In genomic region chr7:39504100-39504499, GRCm38 (mm10) we compare ENCODE assay signal across 17 mouse cellular contexts.
"Had no signal": no experiment of that assay in that cellular context is flagged by ENCODE, and none has a peak within 500 bp of the region (broad histone marks: within the 10 kb centered on the region; RNA-seq: fewer than 3 reads in every experiment).

No protein-coding gene starts in this region.

- ATAC-seq: liver, postnatal 0 days; midbrain, embryonic 13.5 days; midbrain, embryonic 15.5 days had no signal

- H3K9ac ChIP-seq: liver, embryonic 13.5 days; liver, embryonic 15.5 days; liver, postnatal 0 days; midbrain, embryonic 13.5 days; midbrain, embryonic 15.5 days; neural tube, embryonic 12.5 days; stomach, embryonic 15.5 days had no signal

- H3K4me2 ChIP-seq: liver, embryonic 11.5 days; liver, embryonic 13.5 days; liver, embryonic 15.5 days; midbrain, embryonic 11.5 days; midbrain, embryonic 13.5 days; midbrain, embryonic 15.5 days; neural tube, embryonic 12.5 days; stomach, embryonic 15.5 days had no signal

- H3K27me3 ChIP-seq: liver, embryonic 13.5 days; liver, embryonic 15.5 days; megakaryocyte, embryonic 14.5 days; midbrain, embryonic 13.5 days; midbrain, embryonic 15.5 days; neural tube, embryonic 12.5 days; stomach, embryonic 15.5 days had no signal

- H3K4me3 ChIP-seq: liver, embryonic 13.5 days; liver, embryonic 15.5 days; megakaryocyte, embryonic 14.5 days; midbrain, embryonic 13.5 days; midbrain, embryonic 15.5 days; neural tube, embryonic 12.5 days; stomach, embryonic 15.5 days had no signal

- H3K4me1 ChIP-seq: liver, embryonic 13.5 days; liver, embryonic 15.5 days; megakaryocyte, embryonic 14.5 days; midbrain, embryonic 13.5 days; midbrain, embryonic 15.5 days; neural tube, embryonic 12.5 days; stomach, embryonic 15.5 days had no signal

- H3K27ac ChIP-seq: liver, embryonic 13.5 days; liver, embryonic 15.5 days; macrophage; midbrain, embryonic 13.5 days; midbrain, embryonic 15.5 days; neural tube, embryonic 12.5 days; stomach, embryonic 15.5 days; stomach, postnatal 0 days had no signal

- DNase-seq: liver; liver, embryonic 13.5 days; liver, postnatal 0 days; right cerebral cortex, postnatal 14 days; thymus, adult 2 months; thymus, postnatal 25 days; thymus, postnatal 4 days had no signal

- H3K36me3 ChIP-seq: liver, embryonic 13.5 days; liver, embryonic 15.5 days; stomach, embryonic 15.5 days had no signal

- H3K9me3 ChIP-seq: liver, embryonic 13.5 days; liver, embryonic 15.5 days; midbrain, embryonic 15.5 days; stomach, embryonic 15.5 days had no signal
